Mouse (Mus musculus) cerebellum, adult (tissue): ENCODE results near the gene Elovl5.

Source experiments
- ATAC-seq: cut with Nextera tagmentation; 2 replicates; pipeline ENCODE4 v1.9.2; 2017; ENCODE audit warnings: mild to moderate bottlenecking, moderate library complexity, mixed read lengths; ENCODE audit not compliant: insufficient number of reproducible peaks, low FRiP score, low TSS enrichment

Elovl5 gene

DNA sequence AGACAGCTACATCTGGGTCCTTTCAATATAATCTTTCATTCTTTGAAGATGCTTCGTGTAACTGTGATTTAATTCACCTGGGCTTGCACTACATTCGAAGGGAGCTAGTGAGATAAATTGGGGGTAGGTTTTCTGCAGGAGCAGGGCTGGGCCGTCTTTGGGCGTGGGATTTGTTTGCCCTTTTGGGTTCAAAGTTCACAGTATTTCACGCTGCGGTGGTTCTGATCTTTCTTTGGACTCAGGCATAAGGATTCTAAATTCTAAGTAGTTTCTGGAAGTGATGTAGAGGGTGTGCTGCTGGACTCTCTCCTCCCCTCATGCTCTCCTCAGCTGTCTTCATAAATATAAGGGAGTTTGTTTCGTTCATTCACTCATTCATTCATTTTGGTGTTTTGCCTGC, 34.8 kb downstream of the Elovl5 start:
- no peak for ATAC-seq

DNA sequence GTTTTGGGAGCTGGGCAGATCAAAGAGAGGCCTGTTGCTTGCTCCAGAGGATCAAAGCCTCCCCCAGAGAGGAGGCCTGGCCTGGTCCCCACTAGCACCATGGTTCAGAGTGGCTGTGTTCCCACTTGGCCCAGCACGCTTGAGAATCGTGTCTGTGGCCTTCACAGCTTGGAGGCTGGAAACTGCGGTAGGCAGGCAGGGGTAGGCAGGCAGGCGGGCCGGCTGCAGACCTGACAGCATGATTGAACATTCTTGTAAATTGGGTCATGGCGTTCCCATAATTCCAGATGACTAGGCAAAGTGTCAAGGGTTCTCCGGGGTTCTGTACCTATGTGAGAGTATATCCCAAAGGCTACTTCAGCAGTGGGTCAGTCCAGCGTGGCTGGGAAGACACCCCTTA, 35.9 kb downstream of the Elovl5 start:
- peak; percentile 31; the same call in 1 of the 2 replicates for ATAC-seq

DNA sequence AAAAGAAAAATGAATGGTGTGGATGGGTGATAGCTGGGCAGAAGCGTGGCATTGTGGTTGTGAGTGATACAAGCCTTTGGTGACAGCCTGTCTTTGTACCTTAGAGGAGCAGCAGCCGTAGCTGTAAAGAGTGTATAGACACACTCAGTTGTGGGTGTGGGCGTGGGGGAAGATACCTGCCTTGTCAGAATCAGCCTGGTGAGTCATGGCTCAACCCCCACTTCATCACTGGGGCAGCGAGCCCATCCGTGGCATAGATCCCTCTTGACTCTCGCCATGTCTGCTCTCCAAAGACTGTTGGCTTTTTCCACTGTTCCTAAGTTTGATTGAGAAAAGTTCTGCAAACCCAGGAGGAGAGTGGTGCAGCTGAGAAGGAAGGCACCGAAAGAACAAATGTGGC, 37.3 kb downstream of the Elovl5 start:
- ATAC-seq, result no peak

DNA sequence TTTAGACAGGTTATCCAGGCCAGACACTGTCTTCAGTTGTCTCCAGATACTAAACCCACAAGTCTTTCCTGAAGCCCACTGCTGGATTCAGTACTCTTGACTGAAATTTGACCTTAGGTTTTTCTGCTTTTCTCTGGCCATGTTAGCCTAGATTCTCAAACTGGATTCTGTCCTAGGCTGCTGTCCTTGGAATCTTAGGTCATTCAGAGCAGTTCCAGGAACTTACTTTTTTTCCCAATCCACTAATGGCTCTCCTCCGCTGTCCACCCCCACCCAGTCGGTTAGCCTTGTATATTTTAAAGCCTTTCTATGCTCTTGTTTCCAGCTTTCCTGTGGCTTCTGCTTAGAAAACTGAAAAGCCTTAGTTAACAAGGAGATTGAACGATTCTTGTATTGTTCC, 37.8 kb downstream of the Elovl5 start:
- no peak for ATAC-seq

- ATAC-seq, result no peak
Observed at GRCm38 (mm10) chr9:77955511-77955910, 38.3 kb downstream of the Elovl5 start.

DNA sequence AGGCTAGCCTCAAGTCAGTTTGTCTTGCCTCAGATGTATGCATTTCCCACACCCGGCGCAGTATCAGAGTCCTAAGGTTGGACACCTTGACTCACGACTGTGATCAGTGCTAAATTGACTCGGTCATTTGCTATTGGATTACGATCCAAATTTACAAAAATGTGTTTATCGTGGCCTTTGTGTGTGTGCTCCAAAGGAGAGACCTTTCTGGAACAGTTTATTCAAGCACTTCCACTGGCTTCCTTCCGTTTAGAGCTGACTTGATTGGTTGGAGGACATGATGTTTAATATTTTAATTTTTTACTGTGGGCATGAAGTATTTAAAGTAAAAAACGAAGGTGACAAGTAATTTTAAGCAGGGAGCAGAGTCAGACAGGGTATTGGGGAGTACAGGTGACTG, 38.8 kb downstream of the Elovl5 start:
- ATAC-seq, result no peak

DNA sequence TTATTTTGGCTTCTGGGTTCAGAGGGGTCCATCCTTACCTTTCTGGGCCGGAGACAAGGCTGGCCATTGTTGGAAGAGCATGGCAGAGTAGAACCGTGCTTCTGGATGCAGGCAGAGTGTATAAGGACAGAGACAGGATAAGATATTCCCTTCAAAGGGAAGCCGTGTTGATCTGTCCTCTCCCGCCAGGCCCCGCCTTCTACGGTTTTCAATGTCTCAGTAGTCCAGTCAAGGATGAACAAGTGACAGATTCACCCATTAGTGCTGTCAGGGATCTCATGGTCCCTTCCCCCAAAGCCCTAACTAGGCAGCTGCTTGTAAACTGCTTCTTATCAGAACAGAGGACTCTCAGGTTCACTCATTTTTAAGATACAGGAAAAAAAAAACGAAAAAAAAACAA, 41.2 kb downstream of the Elovl5 start:
- ATAC-seq, result no peak

GRCm38 (mm10) chr9:77959759-77960158, 42.6 kb downstream of the Elovl5 start:
- ATAC-seq, result no peak

GRCm38 (mm10) chr9:77961350-77961749, 44.2 kb downstream of the Elovl5 start:
- no peak for ATAC-seq

- no peak for ATAC-seq
Observed at GRCm38 (mm10) chr9:77964084-77964483, 46.9 kb downstream of the Elovl5 start.

GRCm38 (mm10) chr9:77965287-77965686, 48.1 kb downstream of the Elovl5 start:
- ATAC-seq, result no peak

GRCm38 (mm10) chr9:77965768-77966552, 48.8 kb downstream of the Elovl5 start:
- ATAC-seq, result no peak

- no peak for ATAC-seq
Observed at GRCm38 (mm10) chr9:77966861-77967260, 49.7 kb downstream of the Elovl5 start.

GRCm38 (mm10) chr9:77967584-77968163, 50.5 kb downstream of the Elovl5 start:
- ATAC-seq, result peak; percentile 57

DNA sequence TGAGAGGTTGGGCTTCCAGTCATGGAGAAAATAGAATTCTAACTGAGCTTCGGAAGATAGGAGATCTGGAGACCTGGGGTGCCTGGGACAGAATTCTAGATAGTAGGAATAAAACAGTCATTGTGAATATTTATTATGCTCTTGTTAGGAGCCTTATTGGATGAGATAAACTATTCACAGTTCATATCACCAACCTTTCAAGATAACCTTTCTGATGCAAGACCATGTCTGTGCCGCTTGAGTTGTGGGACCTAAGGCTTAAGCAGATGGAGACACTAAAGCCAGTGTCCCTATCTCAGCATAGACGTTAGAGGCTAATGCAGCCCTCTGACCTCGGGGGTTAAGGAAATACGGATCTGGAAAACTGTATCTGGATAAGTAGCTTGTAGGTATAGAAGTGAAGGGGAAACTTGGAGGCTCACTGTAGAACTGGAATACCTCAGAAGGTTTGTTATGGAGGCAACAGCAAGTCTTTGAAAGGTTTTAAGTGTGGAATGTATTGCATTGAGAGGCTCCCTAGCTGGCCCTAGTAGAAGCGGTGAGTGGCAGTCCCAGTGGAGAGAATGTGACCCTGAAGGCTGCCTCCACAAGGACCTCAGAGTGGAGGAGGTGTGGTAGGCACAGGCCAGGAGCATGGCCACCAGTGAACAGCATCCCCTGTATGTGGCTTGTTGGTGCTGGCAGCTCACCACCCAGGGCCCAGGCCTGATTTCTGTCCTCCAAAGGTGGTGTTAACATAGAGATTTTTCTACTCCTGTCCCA, 52.2 kb downstream of the Elovl5 start:
- ATAC-seq, result no peak

DNA sequence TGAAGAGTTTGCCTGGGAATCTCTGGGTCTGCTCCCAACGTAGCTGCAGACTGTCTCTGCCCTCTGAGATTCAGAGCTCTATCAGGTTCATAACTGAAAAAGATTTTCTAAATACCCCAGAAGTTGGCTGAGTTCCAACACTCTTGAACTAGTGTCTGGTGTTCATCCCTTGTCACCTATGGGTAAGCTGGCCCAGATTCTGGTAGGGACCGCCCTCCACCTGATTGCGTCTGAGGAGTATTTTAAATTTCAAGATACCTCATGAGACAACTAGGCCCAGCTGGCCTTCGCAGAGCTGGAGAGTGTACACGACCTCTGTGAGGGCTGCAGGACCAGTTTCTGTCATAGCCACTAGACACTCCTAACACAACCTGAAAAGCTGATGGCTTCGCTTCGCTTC, 61.8 kb downstream of the Elovl5 start:
- no peak for ATAC-seq

DNA sequence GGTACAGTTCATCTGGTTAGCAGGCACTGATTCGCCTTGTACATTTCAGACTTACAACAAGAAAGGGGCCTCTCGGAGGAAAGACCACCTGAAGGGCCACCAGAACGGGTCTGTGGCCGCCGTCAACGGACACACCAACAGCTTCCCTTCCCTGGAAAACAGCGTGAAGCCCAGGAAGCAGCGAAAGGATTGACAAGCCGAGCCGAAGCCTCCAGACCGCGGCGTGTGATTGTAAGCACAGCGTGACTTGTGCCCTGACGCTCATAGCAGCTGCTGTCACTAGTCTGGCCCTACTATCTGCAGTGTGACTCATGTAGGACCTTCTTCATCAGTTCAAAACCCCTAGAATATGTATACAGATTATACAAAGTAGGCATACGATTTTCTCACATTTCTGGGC, 65.5 kb downstream of the Elovl5 start:
- no peak for ATAC-seq

GRCm38 (mm10) chr9:77983521-77983920, 66.4 kb downstream of the Elovl5 start:
- no peak for ATAC-seq

GRCm38 (mm10) chr9:77986153-77986795, 69.1 kb downstream of the Elovl5 start:
- no peak for ATAC-seq

GRCm38 (mm10) chr9:77989626-77990025, 72.5 kb downstream of the Elovl5 start:
- ATAC-seq, result no peak

DNA sequence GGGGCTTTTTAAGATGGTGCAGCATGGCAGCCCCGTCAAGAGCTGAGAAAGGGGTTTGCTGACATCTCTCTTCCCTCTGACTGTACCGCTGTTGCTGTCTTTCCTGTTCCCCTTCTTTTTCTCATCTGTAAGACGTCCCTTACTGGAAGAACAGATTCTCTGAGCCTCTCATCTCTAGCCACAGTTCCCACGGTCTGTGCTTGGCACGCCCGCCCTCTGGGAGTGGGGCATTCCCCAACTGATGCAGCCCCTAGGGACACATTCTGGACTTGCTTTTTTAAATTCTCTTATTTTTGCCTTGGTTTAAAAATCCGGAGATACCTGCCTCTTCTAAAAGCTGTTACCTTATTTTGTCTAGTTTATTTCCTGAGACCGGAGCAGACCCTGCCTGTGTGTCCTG, 73.1 kb downstream of the Elovl5 start:
- ATAC-seq, result no peak
